Mouse (Mus musculus): ENCODE results near the gene Wdr62.

Wdr62 gene

GRCm38 (mm10) chr7:30306083-30306779, 26.0 kb upstream of the Wdr62 start:
- DNase-seq (ENCODE audit: low spot score) = peak; percentile 20

- peak; percentile 38 for DNase-seq (ENCODE audit: low spot score)
Observed at GRCm38 (mm10) chr7:30300914-30301313, 20.7 kb upstream of the Wdr62 start.

- DNase-seq (ENCODE audit: low spot score) = no peak
Observed at GRCm38 (mm10) chr7:30297266-30297665, 17.0 kb upstream of the Wdr62 start.

- DNase-seq (ENCODE audit: low spot score) = no peak
Observed at GRCm38 (mm10) chr7:30296816-30297215, 16.6 kb upstream of the Wdr62 start.

- no peak for DNase-seq (ENCODE audit: low spot score)
Observed at GRCm38 (mm10) chr7:30295103-30295502, 14.9 kb upstream of the Wdr62 start.

- no peak for DNase-seq (ENCODE audit: low spot score)
Observed at GRCm38 (mm10) chr7:30294296-30294695, 14.1 kb upstream of the Wdr62 start.

- DNase-seq (ENCODE audit: low spot score) = no peak
Observed at GRCm38 (mm10) chr7:30293795-30294194, 13.6 kb upstream of the Wdr62 start.

- peak; percentile 16 for DNase-seq (ENCODE audit: low spot score)
Observed at GRCm38 (mm10) chr7:30291215-30292131, 11.3 kb upstream of the Wdr62 start, which contains the start of gene Clip3. Gene Clip3 (plus strand): TSS chr7:30291728.

- no peak for DNase-seq (ENCODE audit: low spot score)
Observed at GRCm38 (mm10) chr7:30289714-30290399, 9.6 kb upstream of the Wdr62 start.

GRCm38 (mm10) chr7:30289071-30289713, 9.0 kb upstream of the Wdr62 start:
- no peak for DNase-seq (ENCODE audit: low spot score)

- DNase-seq (ENCODE audit: low spot score) = no peak
Observed at GRCm38 (mm10) chr7:30288046-30288445, 7.8 kb upstream of the Wdr62 start.

- DNase-seq (ENCODE audit: low spot score) = no peak
Observed at GRCm38 (mm10) chr7:30286701-30287410, 6.6 kb upstream of the Wdr62 start.

- DNase-seq (ENCODE audit: low spot score) = no peak
Observed at GRCm38 (mm10) chr7:30282740-30283139, 2.5 kb upstream of the Wdr62 start.

GRCm38 (mm10) chr7:30281522-30281921, 1.3 kb upstream of the Wdr62 start:
- DNase-seq (ENCODE audit: low spot score) = no peak

- DNase-seq (ENCODE audit: low spot score) = peak; percentile 84
Observed at GRCm38 (mm10) chr7:30280670-30281138, 485 bp upstream of the Wdr62 start.

GRCm38 (mm10) chr7:30279536-30279935, 683 bp downstream of the Wdr62 start:
- DNase-seq (ENCODE audit: low spot score) = no peak

- no peak for DNase-seq (ENCODE audit: low spot score)
Observed at GRCm38 (mm10) chr7:30278911-30279310, 1.3 kb downstream of the Wdr62 start.

GRCm38 (mm10) chr7:30274383-30274782, 5.8 kb downstream of the Wdr62 start:
- DNase-seq (ENCODE audit: low spot score) = no peak

- no peak for DNase-seq (ENCODE audit: low spot score)
Observed at GRCm38 (mm10) chr7:30269641-30270040, 10.6 kb downstream of the Wdr62 start.

GRCm38 (mm10) chr7:30266780-30267179, 13.4 kb downstream of the Wdr62 start:
- no peak for DNase-seq (ENCODE audit: low spot score)

- DNase-seq (ENCODE audit: low spot score) = no peak
Observed at GRCm38 (mm10) chr7:30265935-30266334, 14.3 kb downstream of the Wdr62 start.
